19 mouse cellular contexts compared by ENCODE assay signal in genomic region chr12:108489076-108489475, GRCm38 (mm10).
"Had no signal": no experiment of that assay in that cellular context is flagged by ENCODE, and none has a peak within 500 bp of the region (broad histone marks: within the 10 kb centered on the region; RNA-seq: fewer than 3 reads in every experiment).

No protein-coding gene starts in this region.

- H3K4me3 ChIP-seq: neural tube, embryonic 12.5 days; neural tube, embryonic 15.5 days had no signal

- H3K9ac ChIP-seq: liver, embryonic 14.5 days; liver, postnatal 0 days; lung, embryonic 14.5 days; neural tube, embryonic 12.5 days; neural tube, embryonic 15.5 days had no signal

- H3K9me3 ChIP-seq: neural tube, embryonic 12.5 days; neural tube, embryonic 15.5 days had no signal

- H3K4me2 ChIP-seq: liver, embryonic 11.5 days; lung, embryonic 14.5 days; midbrain, embryonic 11.5 days; neural tube, embryonic 12.5 days; neural tube, embryonic 15.5 days had no signal

- DNase-seq: kidney, adult 18-20 months; kidney, postnatal 36 days; layer of hippocampus, postnatal 36 days; liver, postnatal 0 days; lung, embryonic 14.5 days; lung, postnatal 4 days; right cerebral cortex, adult 18-20 months; right cerebral cortex, postnatal 14 days; right cerebral cortex, postnatal 4 days; thymus, adult 2 months; thymus, postnatal 14 days had no signal

- H3K36me3 ChIP-seq: neural tube, embryonic 12.5 days; neural tube, embryonic 15.5 days had no signal

- H3K27me3 ChIP-seq: neural tube, embryonic 12.5 days; neural tube, embryonic 15.5 days had no signal

- ATAC-seq: liver, postnatal 0 days; lung, postnatal 0 days had no signal

- H3K27ac ChIP-seq: kidney, postnatal 0 days; liver, embryonic 14.5 days; neural tube, embryonic 12.5 days; neural tube, embryonic 15.5 days; stomach, postnatal 0 days had no signal
